Mouse (Mus musculus) embryonic facial prominence, embryonic 15.5 days (tissue): ENCODE measurements at regions not wholly inside any gene's neighbourhood (a gene's known extent, or its start where the extent isn't known, plus 50 kb on each side); places are given as distances from the start of the nearest gene placed in this dataset.

Experiments
- ATAC-seq: fragments of 200-750 bp; cut with Nextera tagmentation; 2 replicates; pipeline ENCODE4 v1.8.0; 2017; ENCODE audit warnings: low read depth, moderate TSS enrichment; ENCODE audit not compliant: insufficient number of reproducible peaks, low FRiP score, low TSS enrichment
- H3K27ac ChIP-seq: fragments of 300-500 bp; sonication (generic); replicated peaks from 2 replicates; pipeline ENCODE4 v1.5.1; 2015; ENCODE audit warnings: mild to moderate bottlenecking, inconsistent platforms
- H3K27me3 ChIP-seq: fragments of 300-500 bp; sonication (generic); 2 replicates; pipeline ENCODE4 v1.6.1; 2015; ENCODE audit warnings: inconsistent platforms
- H3K36me3 ChIP-seq: fragments of 300-500 bp; sonication (generic); 2 replicates; pipeline ENCODE4 v1.6.1; 2015; ENCODE audit warnings: mild to moderate bottlenecking, inconsistent platforms
- H3K4me1 ChIP-seq: fragments of 300-500 bp; sonication (generic); 2 replicates; pipeline ENCODE4 v1.6.1; 2015; ENCODE audit warnings: inconsistent platforms
- H3K4me2 ChIP-seq: fragments of 300-500 bp; sonication (generic); replicated peaks from 2 replicates; pipeline ENCODE4 v1.6.1; 2015; ENCODE audit warnings: mild to moderate bottlenecking, inconsistent platforms
- H3K4me3 ChIP-seq: fragments of 300-500 bp; sonication (generic); replicated peaks from 2 replicates; pipeline ENCODE4 v1.5.1; 2015; ENCODE audit warnings: mild to moderate bottlenecking, inconsistent platforms
- H3K9ac ChIP-seq: fragments of 300-500 bp; sonication (generic); 2 replicates; pipeline ENCODE4 v1.6.1; 2015; ENCODE audit warnings: inconsistent platforms
- H3K9me3 ChIP-seq: fragments of 300-500 bp; sonication (generic); replicated peaks from 2 replicates; pipeline ENCODE4 v1.6.1; 2016; ENCODE audit warnings: inconsistent platforms
- WGBS: fragments of 180-500 bp; shearing (Covaris S2); methylation state at CpG from one replicate; pipeline ENCODE4 v1.1.7; 2015; 5-methylcytosine and 5-hydroxymethylcytosine counted together

DNA sequence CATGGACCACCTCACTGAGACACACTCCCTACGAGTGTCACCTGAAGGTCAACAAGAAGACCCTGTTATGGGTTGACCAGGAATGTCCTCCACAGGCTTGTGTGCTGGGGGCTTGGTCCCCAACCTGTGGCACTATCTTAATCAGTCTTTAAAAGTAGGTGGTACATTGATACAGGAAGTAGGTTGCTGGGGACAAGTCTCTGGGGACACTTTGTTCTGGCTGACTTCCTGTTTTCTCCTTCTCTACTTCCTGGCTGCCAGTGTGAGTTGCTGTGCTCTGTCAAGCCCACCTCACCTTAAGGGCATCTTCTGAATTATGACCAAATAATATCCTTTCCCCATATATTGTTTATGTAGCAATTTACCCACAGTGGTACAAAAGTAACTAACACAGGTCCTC is 96.1 kb downstream of the Cct6b start:
- Histone ChIP-seq H3K9ac (no peak overlapping the region), H3K4me1 (no peaks in the 10 kb centered on the region), H3K27me3 (no peaks in the 10 kb centered on the region), H3K27ac (no peak overlapping the region), H3K36me3 (no peaks in the 10 kb centered on the region), H3K4me3 (no peak overlapping the region), H3K4me2 (no peak overlapping the region), H3K9me3 (no peaks in the 10 kb centered on the region)
- 82% methylated on average over 1 of the region's 1 CpGs for WGBS
- no peak for ATAC-seq

DNA sequence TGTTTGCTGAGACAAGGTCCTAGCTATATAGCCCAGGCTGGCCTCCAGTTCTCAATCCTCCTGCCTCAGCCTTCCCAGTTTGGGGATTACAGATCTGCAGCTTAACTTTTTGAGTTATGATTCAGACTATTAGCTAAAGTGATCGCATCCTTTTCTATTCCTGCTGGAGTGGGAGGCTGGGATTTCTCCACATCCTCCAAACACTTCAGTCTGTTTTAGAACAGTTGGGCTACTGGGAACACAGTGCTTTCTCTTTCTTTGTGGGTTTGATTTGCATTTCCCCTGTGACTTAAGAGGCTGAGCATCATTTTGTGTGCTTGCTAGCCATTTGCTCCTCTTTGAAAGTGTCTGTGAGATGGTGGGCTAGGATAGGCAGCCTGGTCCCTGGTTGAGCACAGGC is 100.0 kb downstream of the Cct6b start:
- ATAC-seq: no peak
- 0 out of 2 replicates have a peak, but pooled peaks cover 3% of the 10 kb centered on the region for H3K27me3 ChIP-seq
- 84% methylated on average over 1 of the region's 1 CpGs for WGBS

DNA sequence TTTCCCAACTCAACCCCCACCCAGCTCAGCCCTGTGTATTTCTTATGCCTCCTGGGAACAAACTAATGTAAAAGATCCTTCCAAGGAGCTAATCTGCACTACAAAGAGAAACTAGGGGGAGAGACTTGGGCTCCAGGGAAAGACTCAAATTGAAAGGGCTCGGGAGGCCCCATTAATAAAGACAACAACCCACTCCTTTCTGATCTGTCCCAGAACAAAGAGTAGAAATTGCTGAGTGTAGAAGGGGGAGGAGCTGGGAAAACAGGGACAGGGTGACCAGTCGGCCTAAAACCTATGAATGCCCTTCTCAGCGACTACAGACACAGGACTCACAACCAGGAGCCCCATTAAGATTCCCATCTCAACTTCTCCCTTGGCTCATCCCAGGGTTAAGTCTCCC is 102.0 kb downstream of the Cct6b start:
- H3K4me1 ChIP-seq: no peaks in the 10 kb centered on the region
- 0 out of 2 replicates have a peak, but pooled peaks cover 3% of the 10 kb centered on the region for H3K27me3 ChIP-seq
- no peak overlapping the region for H3K4me2 ChIP-seq
- no peaks in the 10 kb centered on the region for H3K9me3 ChIP-seq
- no peak overlapping the region for H3K4me3 ChIP-seq
- no peaks in the 10 kb centered on the region for H3K36me3 ChIP-seq
- no peak overlapping the region for H3K27ac ChIP-seq
- no peak overlapping the region for H3K9ac ChIP-seq
- 12% methylated on average over 3 of the region's 3 CpGs for WGBS
- ATAC-seq: no peak

More for the DNA sequence above, 100.0 kb downstream of the Cct6b start:
- Histone ChIP-seq H3K9me3 (no peaks in the 10 kb centered on the region), H3K4me3 (no peak overlapping the region), H3K27ac (no peak overlapping the region), H3K9ac (no peak overlapping the region), H3K4me2 (no peak overlapping the region), H3K36me3 (no peaks in the 10 kb centered on the region), H3K4me1 (no peaks in the 10 kb centered on the region)

DNA sequence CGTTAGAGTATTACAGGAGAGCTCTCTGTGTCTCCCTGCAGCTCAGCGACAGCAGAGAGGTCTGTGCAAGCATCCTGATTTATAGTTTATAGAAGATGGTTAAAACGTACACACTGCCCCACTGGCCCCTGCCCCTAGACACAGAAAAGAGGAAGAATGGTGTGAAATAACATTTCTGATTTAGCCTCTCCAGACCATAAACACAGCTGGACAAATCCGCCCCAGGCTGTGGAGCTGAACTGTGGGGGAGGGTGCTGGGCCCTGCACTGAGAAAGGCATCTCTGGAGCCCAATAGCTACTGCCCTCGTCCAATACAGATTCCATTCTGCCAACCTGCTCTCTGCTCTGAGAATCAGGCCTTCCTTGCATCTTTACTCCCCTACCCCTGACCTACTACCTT is 112.4 kb downstream of the Cct6b start:
- WGBS: 28% methylated on average over 5 of the region's 5 CpGs

DNA sequence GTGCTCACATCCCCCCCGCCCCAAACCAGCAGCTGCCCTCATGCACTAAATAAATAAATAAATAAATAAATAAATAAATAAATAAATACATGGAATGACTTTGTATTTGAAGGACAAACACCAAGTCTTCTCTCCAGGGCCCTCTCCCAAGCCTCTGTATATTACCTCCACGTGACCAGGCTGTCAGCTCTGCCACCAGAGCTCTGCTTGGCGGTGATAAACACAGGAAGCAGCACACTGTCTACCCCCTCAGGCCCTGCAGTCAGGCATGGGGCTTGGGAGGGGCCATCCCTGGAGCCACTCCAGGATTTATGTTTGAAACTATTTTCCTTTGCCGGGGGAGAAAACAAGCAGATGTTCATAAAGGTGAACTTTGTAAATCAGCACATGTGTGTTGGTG is 125.6 kb downstream of the Cct6b start:
- Histone ChIP-seq H3K4me2 (no peak overlapping the region), H3K36me3 (no peaks in the 10 kb centered on the region), H3K9me3 (no peaks in the 10 kb centered on the region), H3K4me3 (no peak overlapping the region), H3K9ac (no peak overlapping the region), H3K27ac (no peak overlapping the region), H3K27me3 (no peaks in the 10 kb centered on the region), H3K4me1 (no peaks in the 10 kb centered on the region)
- no peak for ATAC-seq
- 23% methylated on average over 4 of the region's 4 CpGs for WGBS

More for the DNA sequence above, 112.4 kb downstream of the Cct6b start:
- Histone ChIP-seq H3K27me3 (no peaks in the 10 kb centered on the region), H3K4me3 (no peak overlapping the region), H3K9ac (no peak overlapping the region), H3K4me2 (no peak overlapping the region), H3K9me3 (no peaks in the 10 kb centered on the region), H3K4me1 (no peaks in the 10 kb centered on the region), H3K27ac (no peak overlapping the region), H3K36me3 (no peaks in the 10 kb centered on the region)
- no peak for ATAC-seq

DNA sequence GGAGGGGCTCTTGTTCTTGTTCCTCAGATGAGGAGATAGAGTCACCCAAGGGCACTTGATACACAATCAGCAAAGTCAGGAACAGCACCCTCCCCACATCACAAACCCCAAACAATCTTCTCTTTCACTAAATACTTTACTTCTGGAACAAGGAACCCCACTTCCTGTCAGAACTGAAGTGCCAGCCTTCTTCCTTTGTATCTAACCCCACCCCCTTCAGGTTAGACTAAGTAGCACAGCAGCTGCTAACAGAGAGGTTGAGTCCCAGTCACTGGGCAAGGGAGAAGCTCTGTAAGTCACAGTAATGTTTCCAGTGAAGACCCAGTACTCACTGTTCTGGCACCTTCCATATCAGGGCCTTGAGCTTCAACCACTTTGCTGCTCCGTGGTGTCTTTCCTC is 131.9 kb downstream of the Cct6b start:
- 97% methylated on average over 1 of the region's 1 CpGs for WGBS
- no peak overlapping the region for H3K4me3 ChIP-seq
- no peaks in the 10 kb centered on the region for H3K27me3 ChIP-seq
- H3K9me3 ChIP-seq: no peaks in the 10 kb centered on the region
- H3K27ac ChIP-seq: no peak overlapping the region
- no peaks in the 10 kb centered on the region for H3K4me1 ChIP-seq
- no peaks in the 10 kb centered on the region for H3K36me3 ChIP-seq
- no peak overlapping the region for H3K4me2 ChIP-seq
- no peak overlapping the region for H3K9ac ChIP-seq
- ATAC-seq: no peak

DNA sequence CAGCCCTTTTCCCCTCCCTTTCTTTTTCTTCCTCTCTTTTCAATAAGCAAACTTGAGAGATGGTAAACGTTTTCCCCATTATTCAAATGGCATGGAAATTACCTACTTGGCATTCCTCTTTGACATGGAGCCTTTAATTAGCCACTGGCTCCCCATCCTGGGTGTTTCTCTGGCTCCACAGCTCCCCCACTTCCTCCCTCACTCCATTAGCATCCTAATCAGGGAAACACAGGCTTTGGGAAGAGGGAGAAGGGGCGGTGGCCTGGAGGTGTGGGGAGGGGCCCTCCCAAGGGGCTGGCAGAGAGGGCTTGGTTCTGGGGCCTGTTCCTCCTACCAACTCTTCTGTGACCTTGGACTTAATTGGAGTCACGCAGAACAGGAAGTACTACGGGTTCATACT is 132.7 kb downstream of the Cct6b start:
- WGBS: 35% methylated on average over 4 of the region's 4 CpGs
- no peak for ATAC-seq
- no peak overlapping the region for H3K27ac ChIP-seq

DNA sequence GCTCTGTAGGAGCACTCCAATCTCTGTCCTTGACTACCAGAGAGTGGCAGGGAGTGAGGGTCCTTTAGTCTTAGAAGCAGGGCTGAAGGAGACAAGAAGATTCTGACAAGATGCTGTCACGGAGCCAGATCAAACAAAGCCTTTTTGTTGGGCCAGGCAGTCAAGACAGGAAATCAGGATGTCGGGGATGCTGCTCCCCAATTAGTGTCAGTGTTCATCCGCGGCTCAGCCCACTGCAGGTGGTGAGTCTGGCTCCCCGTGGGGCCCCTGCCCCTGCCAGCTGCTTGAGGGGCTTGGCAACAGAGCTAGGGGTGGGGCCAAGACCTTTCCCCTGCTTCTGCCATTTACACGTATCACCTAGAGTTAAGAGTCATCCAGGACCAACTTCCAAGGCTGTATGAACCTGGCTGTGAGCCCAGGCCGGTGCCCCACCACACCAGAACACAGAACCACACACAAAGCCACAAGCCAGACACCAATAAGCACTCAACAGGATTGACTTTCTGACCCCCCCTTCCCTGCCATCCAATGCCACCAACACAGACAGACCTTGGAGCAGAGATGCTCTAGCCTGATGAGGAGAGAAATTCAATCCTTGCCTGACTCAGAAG is 137.5 kb downstream of the Cct6b start:
- H3K4me3 ChIP-seq: no peak overlapping the region
- H3K36me3 ChIP-seq: no peaks in the 10 kb centered on the region
- no peak overlapping the region for H3K4me2 ChIP-seq
- H3K27ac ChIP-seq: no peak overlapping the region
- H3K9ac ChIP-seq: no peak overlapping the region
- WGBS: 20% methylated on average over 7 of the region's 7 CpGs
- no peaks in the 10 kb centered on the region for H3K9me3 ChIP-seq
- H3K27me3 ChIP-seq: no peaks in the 10 kb centered on the region
- ATAC-seq: no peak
- H3K4me1 ChIP-seq: no peaks in the 10 kb centered on the region

More for the DNA sequence above, 132.7 kb downstream of the Cct6b start:
- no peaks in the 10 kb centered on the region for H3K27me3 ChIP-seq
- H3K9ac ChIP-seq: no peak overlapping the region
- no peaks in the 10 kb centered on the region for H3K4me1 ChIP-seq
- H3K9me3 ChIP-seq: no peaks in the 10 kb centered on the region
- H3K36me3 ChIP-seq: no peaks in the 10 kb centered on the region
- no peak overlapping the region for H3K4me3 ChIP-seq
- no peak overlapping the region for H3K4me2 ChIP-seq

DNA sequence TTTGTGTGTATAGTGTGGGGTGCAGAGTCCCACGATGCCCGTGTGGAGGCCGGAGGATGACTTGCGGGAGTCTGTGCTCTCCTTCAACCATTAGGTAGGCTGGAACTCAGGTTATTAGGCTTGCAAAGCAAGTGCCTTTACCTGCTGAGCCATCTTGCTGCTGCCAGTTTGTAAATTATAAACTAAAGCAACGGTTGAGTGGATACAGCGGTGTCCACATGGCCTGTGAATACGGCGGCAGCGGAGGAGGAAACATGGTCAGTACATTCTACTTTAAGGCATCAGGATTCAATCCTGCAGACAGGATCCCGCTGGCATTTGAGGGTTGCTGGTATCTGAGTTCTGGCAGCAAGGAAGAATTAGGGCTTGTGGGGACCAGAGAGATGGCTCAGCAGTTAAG is 143.1 kb downstream of the Cct6b start:
- H3K36me3 ChIP-seq: no peaks in the 10 kb centered on the region
- no peak overlapping the region for H3K27ac ChIP-seq
- 92% methylated on average over 10 of the region's 10 CpGs for WGBS
- ATAC-seq: no peak
- no peak overlapping the region for H3K4me3 ChIP-seq
- H3K9ac ChIP-seq: no peak overlapping the region
- H3K4me1 ChIP-seq: no peaks in the 10 kb centered on the region
- no peaks in the 10 kb centered on the region for H3K9me3 ChIP-seq
- H3K4me2 ChIP-seq: no peak overlapping the region
- H3K27me3 ChIP-seq: peaks cover 13% of the 10 kb centered on the region; the same call in 1 of the 2 replicates

DNA sequence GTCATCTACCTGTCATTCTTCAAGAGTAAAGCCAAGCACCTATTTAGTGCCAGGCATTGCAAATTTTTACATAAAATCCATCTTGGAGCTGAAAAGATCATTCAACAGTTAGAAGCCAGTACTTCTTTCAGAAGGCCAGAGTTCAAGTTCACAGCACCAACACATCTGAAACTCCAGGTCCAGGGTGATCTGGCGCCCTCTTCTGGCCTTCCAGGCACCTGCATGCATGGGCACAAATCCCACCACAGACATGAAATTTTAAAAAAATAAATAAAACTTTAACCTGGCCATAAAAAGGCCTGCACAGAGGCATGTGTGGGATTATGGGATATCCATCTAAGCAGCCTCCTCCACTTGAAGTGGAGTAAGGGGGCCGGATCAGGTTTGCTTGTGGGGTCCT is 144.7 kb downstream of the Cct6b start:
- no peaks in the 10 kb centered on the region for H3K4me1 ChIP-seq
- H3K4me2 ChIP-seq: no peak overlapping the region
- peaks cover 13% of the 10 kb centered on the region; the same call in 1 of the 2 replicates for H3K27me3 ChIP-seq
- H3K9ac ChIP-seq: no peak overlapping the region
- H3K4me3 ChIP-seq: no peak overlapping the region
- H3K27ac ChIP-seq: no peak overlapping the region
- no peak for ATAC-seq
- no peaks in the 10 kb centered on the region for H3K9me3 ChIP-seq
- H3K36me3 ChIP-seq: no peaks in the 10 kb centered on the region
- 54% methylated on average over 2 of the region's 2 CpGs for WGBS

DNA sequence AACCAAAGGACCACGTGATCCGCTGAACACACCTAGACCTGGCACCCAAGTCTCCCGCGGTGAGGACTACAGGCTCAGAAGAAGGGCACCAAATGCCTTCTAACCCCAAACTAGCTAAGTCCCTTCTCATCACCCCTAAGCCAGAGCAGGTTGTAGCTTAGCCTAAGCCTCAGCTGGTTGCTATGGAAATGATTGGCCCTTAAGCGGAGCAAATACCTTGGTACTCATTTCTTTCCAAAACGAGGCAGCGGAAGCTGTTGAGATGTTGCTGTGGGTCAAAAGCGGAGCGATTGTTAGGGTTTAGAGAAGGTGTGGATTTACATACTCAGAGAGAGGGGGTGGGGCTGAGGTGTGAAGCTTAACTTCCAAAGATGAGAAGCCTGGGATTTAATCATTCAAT is 145.7 kb downstream of the Cct6b start:
- no peaks in the 10 kb centered on the region for H3K36me3 ChIP-seq
- no peak overlapping the region for H3K9ac ChIP-seq
- peaks cover 13% of the 10 kb centered on the region; the same call in 1 of the 2 replicates for H3K27me3 ChIP-seq
- no peak overlapping the region for H3K4me3 ChIP-seq
- no peaks in the 10 kb centered on the region for H3K9me3 ChIP-seq
- WGBS: 3% methylated on average over 9 of the region's 9 CpGs
- ATAC-seq: no peak
- 0 out of 2 replicates have a peak overlapping the region, but pooled peaks have one; percentile 12 for H3K4me2 ChIP-seq
- no peaks in the 10 kb centered on the region for H3K4me1 ChIP-seq
- H3K27ac ChIP-seq: no peak overlapping the region

DNA sequence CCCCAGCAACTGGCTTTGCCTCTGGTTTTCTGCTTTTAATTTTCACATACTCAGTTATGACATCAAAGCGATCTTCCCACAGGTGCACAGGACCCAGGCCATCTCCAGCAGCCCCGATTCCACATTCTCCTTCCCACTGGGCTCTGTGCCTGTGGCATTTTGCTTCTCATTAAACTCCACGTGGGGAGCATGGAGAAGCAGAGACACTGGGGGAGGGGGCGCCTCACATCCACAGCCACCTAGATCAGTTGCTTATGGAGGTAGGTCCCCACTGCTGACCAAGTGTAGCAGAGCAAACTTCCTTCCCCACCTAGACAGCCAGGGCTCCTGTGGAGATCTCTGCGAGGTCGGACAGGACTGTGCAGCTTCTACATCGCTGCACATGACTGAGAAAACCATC is 147.3 kb downstream of the Cct6b start:
- no peaks in the 10 kb centered on the region for H3K36me3 ChIP-seq
- 56% methylated on average over 7 of the region's 7 CpGs for WGBS
- H3K9ac ChIP-seq: no peak overlapping the region
- no peaks in the 10 kb centered on the region for H3K9me3 ChIP-seq
- no peak overlapping the region for H3K4me3 ChIP-seq
- H3K27ac ChIP-seq: no peak overlapping the region
- peaks cover 13% of the 10 kb centered on the region; the same call in 1 of the 2 replicates for H3K27me3 ChIP-seq
- no peaks in the 10 kb centered on the region for H3K4me1 ChIP-seq
- ATAC-seq: no peak
- no peak overlapping the region for H3K4me2 ChIP-seq
